In the genomic region with DNA sequence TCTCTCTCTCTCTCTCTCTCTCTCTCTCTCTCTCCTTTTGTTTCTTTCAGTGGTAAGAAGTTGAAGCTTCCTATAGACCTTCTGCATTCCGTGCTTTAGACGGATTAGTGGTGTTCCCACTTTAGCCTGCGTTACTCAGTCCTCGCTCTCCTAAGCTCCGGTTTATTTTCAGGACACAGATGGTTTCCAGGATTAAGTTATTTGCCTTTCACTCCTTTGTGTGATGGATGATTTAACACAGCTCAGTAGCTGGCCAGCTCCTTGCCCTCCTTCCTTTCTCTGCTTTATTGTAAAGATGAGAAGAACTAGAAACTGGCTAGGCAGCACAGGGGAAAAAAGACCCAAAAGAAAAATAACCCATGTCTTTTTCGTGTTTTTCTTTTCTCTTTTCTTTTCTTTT, we compare ENCODE assay signal across 9 mouse cellular contexts. TPM values are rescaled to one million over a fixed set of nuclear protein-coding genes. Genes with fewer than 3 reads are reported as not detected.
DNase-seq lines count a peak whose midpoint lies in the region; ATAC-seq and TF ChIP-seq lines count a peak whose summit lies in the region.
"Had no signal": no experiment of that assay in that cellular context is flagged by ENCODE, and none has a peak within 500 bp of the region (broad histone marks: within the 10 kb centered on the region; RNA-seq: fewer than 3 reads in every experiment).

No protein-coding gene starts in this region.

- H3K9me3 ChIP-seq in neural tube, embryonic 11.5 days (ENCODE audit: control insufficient read depth, low read length): no peaks in the 10 kb centered on the region
- peaks cover 2% of the 10 kb centered on the region; the same call in 1 of the 2 replicates for H3K9me3 ChIP-seq in forebrain, embryonic 16.5 days (ENCODE audit: control insufficient read depth, low read length)
- no peaks in the 10 kb centered on the region for H3K9me3 ChIP-seq in limb, embryonic 15.5 days
- H3K9me3 ChIP-seq in stomach, postnatal 0 days (ENCODE audit: control insufficient read depth, low read length): no peaks in the 10 kb centered on the region

- peak overlapping the region; percentile 28 for H3K4me2 ChIP-seq in neural tube, embryonic 11.5 days (ENCODE audit: low read depth)
- 0 out of 2 replicates have a peak overlapping the region, but pooled peaks have one; percentile 22 for H3K4me2 ChIP-seq in forebrain, embryonic 16.5 days (ENCODE audit: low read length)
- H3K4me2 ChIP-seq in limb, embryonic 15.5 days: peak overlapping the region; percentile 40
- H3K4me2 ChIP-seq in stomach, postnatal 0 days (replicated peaks; ENCODE audit: low read depth): peak overlapping the region; percentile 45

- no peak overlapping the region for H3K27ac ChIP-seq in neural tube, embryonic 11.5 days (ENCODE audit: low read depth, low read length)
- no peak overlapping the region for H3K27ac ChIP-seq in forebrain, embryonic 16.5 days (ENCODE audit: low read length)
- peak overlapping the region; percentile 68 for H3K27ac ChIP-seq in limb, embryonic 15.5 days
- no peak overlapping the region for H3K27ac ChIP-seq in stomach, postnatal 0 days (replicated peaks)

- TF ChIP-seq EP300 in stomach, postnatal 0 days (optimal IDR thresholded peaks at IDR 0.05): no peak

- H3K9ac ChIP-seq in neural tube, embryonic 11.5 days (ENCODE audit: low read length): no peak overlapping the region
- H3K9ac ChIP-seq in forebrain, embryonic 16.5 days (replicated peaks; ENCODE audit: low read depth, low read length): no peak overlapping the region
- no peak overlapping the region for H3K9ac ChIP-seq in limb, embryonic 15.5 days
- H3K9ac ChIP-seq in stomach, postnatal 0 days (ENCODE audit: low read length): no peak overlapping the region

- no peak for DNase-seq in neural tube, embryonic 11.5 days (ENCODE audit: low spot score)
- DNase-seq in neural tube, embryonic 10.5 days (ENCODE audit: extremely low spot score, low spot score): no peak
- no peak for DNase-seq in stomach, postnatal 0 days (ENCODE audit: low spot score)
- DNase-seq in right cerebral cortex, postnatal 25 days: no peak
- DNase-seq in thymus, postnatal 0 days (ENCODE audit: low spot score): no peak
- DNase-seq in right cerebral cortex, postnatal 14 days: no peak

- TF ChIP-seq CTCF in stomach, postnatal 0 days (IDR thresholded peaks at IDR 0.05; ENCODE audit: low read depth): no peak

- 0 out of 2 replicates have a peak, but pooled peaks cover 9% of the 10 kb centered on the region for H3K4me1 ChIP-seq in neural tube, embryonic 11.5 days (ENCODE audit: control insufficient read depth, insufficient read depth, low read length)
- peaks cover 11% of the 10 kb centered on the region; the same call in 1 of the 2 replicates for H3K4me1 ChIP-seq in forebrain, embryonic 16.5 days (replicated peaks; ENCODE audit: control insufficient read depth, insufficient read depth, low read length)
- peaks cover 34% of the 10 kb centered on the region for H3K4me1 ChIP-seq in limb, embryonic 15.5 days
- peaks cover 4% of the 10 kb centered on the region; the same call in 1 of the 2 replicates for H3K4me1 ChIP-seq in stomach, postnatal 0 days (replicated peaks; ENCODE audit: control insufficient read depth, insufficient read depth)

- no peaks in the 10 kb centered on the region for H3K27me3 ChIP-seq in neural tube, embryonic 11.5 days (ENCODE audit: control insufficient read depth, insufficient read depth, low read length)
- no peaks in the 10 kb centered on the region for H3K27me3 ChIP-seq in forebrain, embryonic 16.5 days (replicated peaks; ENCODE audit: control insufficient read depth, insufficient read depth, low read length)
- no peaks in the 10 kb centered on the region for H3K27me3 ChIP-seq in limb, embryonic 15.5 days
- H3K27me3 ChIP-seq in stomach, postnatal 0 days (ENCODE audit: control insufficient read depth, insufficient read depth, low read length): no peaks in the 10 kb centered on the region

- WGBS in neural tube, embryonic 11.5 days: 16% methylated on average over 6 of the region's 6 CpGs
- 3% methylated on average over 6 of the region's 6 CpGs for WGBS in forebrain, embryonic 16.5 days
- WGBS in limb, embryonic 15.5 days: 8% methylated on average over 6 of the region's 6 CpGs
- WGBS in stomach, postnatal 0 days: 4% methylated on average over 6 of the region's 6 CpGs

- no peak overlapping the region for H3K4me3 ChIP-seq in neural tube, embryonic 11.5 days (ENCODE audit: low read depth, low read length)
- H3K4me3 ChIP-seq in forebrain, embryonic 16.5 days (replicated peaks; ENCODE audit: low read length): no peak overlapping the region
- peak overlapping the region; percentile 25; the same call in 1 of the 2 replicates for H3K4me3 ChIP-seq in limb, embryonic 15.5 days
- peak overlapping the region; percentile 13; the same call in 1 of the 2 replicates for H3K4me3 ChIP-seq in stomach, postnatal 0 days (ENCODE audit: low read depth, low read length)
- H3K4me3 ChIP-seq: erythroblast, embryonic 14.5 days had no signal

- H3K36me3 ChIP-seq in neural tube, embryonic 11.5 days (ENCODE audit: control insufficient read depth, insufficient read depth, low read length): no peaks in the 10 kb centered on the region
- no peaks in the 10 kb centered on the region for H3K36me3 ChIP-seq in forebrain, embryonic 16.5 days (ENCODE audit: control insufficient read depth, insufficient read depth)
- no peaks in the 10 kb centered on the region for H3K36me3 ChIP-seq in limb, embryonic 15.5 days
- H3K36me3 ChIP-seq in stomach, postnatal 0 days (ENCODE audit: control insufficient read depth, insufficient read depth, low read length): no peaks in the 10 kb centered on the region

- ATAC-seq in neural tube, embryonic 11.5 days (ENCODE audit: insufficient read depth, low FRiP score, low TSS enrichment): peak; percentile 53; the same call in 1 of the 2 replicates
- no peak for ATAC-seq in forebrain, embryonic 16.5 days
- no peak for ATAC-seq in limb, embryonic 15.5 days (ENCODE audit: insufficient number of reproducible peaks, low FRiP score, low TSS enrichment, low read depth)
- ATAC-seq in stomach, postnatal 0 days (ENCODE audit: low FRiP score, low TSS enrichment): peak; percentile 31; the same call in 1 of the 2 replicates

RNA-seq across cellular contexts. Expression of gene F2rl1, which starts 23.8 kb away (rescaled TPM):
- not detected in 2 replicates for polyA plus RNA-seq in neural tube, embryonic 11.5 days (2014; fragmentation: Nextera tagmentation; extraction: Ambion mirVana)
- polyA plus RNA-seq in forebrain, embryonic 16.5 days (2015; fragmentation: Nextera tagmentation; extraction: Ambion mirVana): 0.11 TPM in 1 of 2 replicates, not detected in the other
- polyA plus RNA-seq in limb, embryonic 15.5 days (2015; fragmentation: Nextera tagmentation; extraction: Ambion mirVana): 3.2 and 5.3 TPM in 2 replicates
- 10.7 and 12.8 TPM in 2 replicates for polyA plus RNA-seq in stomach, postnatal 0 days (2015; fragmentation: Nextera tagmentation; extraction: Ambion mirVana)
- 1.8 TPM in 2 replicates for polyA plus RNA-seq in thymus, postnatal 0 days (2015; fragmentation: Nextera tagmentation; extraction: Ambion mirVana)
- polyA plus RNA-seq: erythroblast, embryonic 14.5 days had no signal

Comparison
In these comparisons a context has a peak if more than half of its experiments do, and no peak if none do; other contexts are left out.
1. ATAC-seq: peak in neural tube, embryonic 11.5 days (single experiment) and stomach, postnatal 0 days (single experiment); none in forebrain, embryonic 16.5 days (single experiment) and limb, embryonic 15.5 days (single experiment).
2. H3K4me3 ChIP-seq: peak in limb, embryonic 15.5 days (single experiment) and stomach, postnatal 0 days (single experiment); none in neural tube, embryonic 11.5 days (single experiment) and forebrain, embryonic 16.5 days (single experiment).
3. Peak in every context shown above with its lines, with median percentiles within 50 percentile points of each other: H3K4me2 ChIP-seq.